In genomic region chrX:153636247-153636646, GRCm38 (mm10) we compare ENCODE assay signal across 8 mouse cellular contexts. TPM values are rescaled to one million over a fixed set of nuclear protein-coding genes. Genes with fewer than 3 reads are reported as not detected.
A peak's percentile ranks its signal among the peaks of the same experiment; 100 is the strongest.
DNase-seq lines count a peak whose midpoint lies in the region; ATAC-seq and TF ChIP-seq lines count a peak whose summit lies in the region.

No protein-coding gene starts in this region.

- no peak overlapping the region for H3K27ac ChIP-seq in lung, embryonic 14.5 days (ENCODE audit: low read depth)

- no peak overlapping the region for H3K4me2 ChIP-seq in lung, embryonic 14.5 days

- H3K4me3 ChIP-seq in lung, embryonic 14.5 days (ENCODE audit: low read depth, low read length), result no peak overlapping the region

- H3K36me3 ChIP-seq in lung, embryonic 14.5 days (ENCODE audit: insufficient read depth), result no peaks in the 10 kb centered on the region

- H3K27me3 ChIP-seq in lung, embryonic 14.5 days (ENCODE audit: insufficient read depth, low read length), result no peaks in the 10 kb centered on the region

- H3K4me1 ChIP-seq in lung, embryonic 14.5 days (ENCODE audit: insufficient read depth), result no peaks in the 10 kb centered on the region

- peak; percentile 29 to 36 for DNase-seq in cerebellum, postnatal 14 days
- DNase-seq in cerebellum, adult 11-12 months, result no peak
- DNase-seq in left cerebral cortex, postnatal 14 days (ENCODE audit: low spot score in 2 of 2), result peak; percentile 1 to 6
- no peak for DNase-seq in left cerebral cortex, postnatal 4 days
- peak; percentile 8 for DNase-seq in MEL-GATA-1-ER (ENCODE audit: extremely low read depth, low read depth)
- peak; percentile 70 for DNase-seq in lung, embryonic 14.5 days
- no peak for DNase-seq in c-Kit-positive CD71-positive TER-119-positive erythroid progenitor cells, embryonic 14.5 days (ENCODE audit: low spot score)
- DNase-seq in right cerebral cortex, postnatal 36 days (ENCODE audit: low spot score in 2 of 2), result no peak

- H3K9me3 ChIP-seq in lung, embryonic 14.5 days (ENCODE audit: low read depth, low read length), result no peaks in the 10 kb centered on the region

- ATAC-seq in lung, embryonic 14.5 days (ENCODE audit: insufficient read depth), result no peak

- no peak overlapping the region for H3K9ac ChIP-seq in lung, embryonic 14.5 days

- peak; percentile 51 for TF ChIP-seq CTCF in lung, embryonic 14.5 days (IDR thresholded peaks at IDR 0.05; ENCODE audit: low read depth)

- WGBS in lung, embryonic 14.5 days, result 0% methylated on average over 1 of the region's 1 CpGs

- intact Hi-C loops in left cerebral cortex, postnatal 14 days (cut with DNase I), result loop anchor here (2.0 kb wide), 1 partner anchor 73 kb away; no protein-coding TSS in a partner anchor
- intact Hi-C loops in left cerebral cortex, postnatal 4 days (cut with DNase I), result no loop called here

RNA-seq across cellular contexts. Expression of gene Kctd12b, which starts 59.9 kb away (rescaled TPM):
- total RNA-seq in left cerebral cortex, postnatal 14 days (2021), result 1 to 10 TPM; 3.5 to 3.8 TPM
- 1 to 10 TPM; 4.3 to 5.2 TPM for total RNA-seq in left cerebral cortex, postnatal 4 days (2021)
- 8.1 and 9.4 TPM in 2 replicates for polyA plus RNA-seq in lung, embryonic 14.5 days (2014; fragmentation: Nextera tagmentation; extraction: Ambion mirVana)

Comparison
In these comparisons a context has a peak if more than half of its experiments do, and no peak if none do; other contexts are left out.
1. DNase-seq: peak in cerebellum, postnatal 14 days (2 of 2), left cerebral cortex, postnatal 14 days (2 of 2), MEL-GATA-1-ER (single experiment) and lung, embryonic 14.5 days (single experiment); none in cerebellum, adult 11-12 months (single experiment), left cerebral cortex, postnatal 4 days (single experiment), c-Kit-positive CD71-positive TER-119-positive erythroid progenitor cells, embryonic 14.5 days (single experiment) and right cerebral cortex, postnatal 36 days (0 of 2).